Comparison of ENCODE assay signal across 1 mouse cellular context in the genomic region with DNA sequence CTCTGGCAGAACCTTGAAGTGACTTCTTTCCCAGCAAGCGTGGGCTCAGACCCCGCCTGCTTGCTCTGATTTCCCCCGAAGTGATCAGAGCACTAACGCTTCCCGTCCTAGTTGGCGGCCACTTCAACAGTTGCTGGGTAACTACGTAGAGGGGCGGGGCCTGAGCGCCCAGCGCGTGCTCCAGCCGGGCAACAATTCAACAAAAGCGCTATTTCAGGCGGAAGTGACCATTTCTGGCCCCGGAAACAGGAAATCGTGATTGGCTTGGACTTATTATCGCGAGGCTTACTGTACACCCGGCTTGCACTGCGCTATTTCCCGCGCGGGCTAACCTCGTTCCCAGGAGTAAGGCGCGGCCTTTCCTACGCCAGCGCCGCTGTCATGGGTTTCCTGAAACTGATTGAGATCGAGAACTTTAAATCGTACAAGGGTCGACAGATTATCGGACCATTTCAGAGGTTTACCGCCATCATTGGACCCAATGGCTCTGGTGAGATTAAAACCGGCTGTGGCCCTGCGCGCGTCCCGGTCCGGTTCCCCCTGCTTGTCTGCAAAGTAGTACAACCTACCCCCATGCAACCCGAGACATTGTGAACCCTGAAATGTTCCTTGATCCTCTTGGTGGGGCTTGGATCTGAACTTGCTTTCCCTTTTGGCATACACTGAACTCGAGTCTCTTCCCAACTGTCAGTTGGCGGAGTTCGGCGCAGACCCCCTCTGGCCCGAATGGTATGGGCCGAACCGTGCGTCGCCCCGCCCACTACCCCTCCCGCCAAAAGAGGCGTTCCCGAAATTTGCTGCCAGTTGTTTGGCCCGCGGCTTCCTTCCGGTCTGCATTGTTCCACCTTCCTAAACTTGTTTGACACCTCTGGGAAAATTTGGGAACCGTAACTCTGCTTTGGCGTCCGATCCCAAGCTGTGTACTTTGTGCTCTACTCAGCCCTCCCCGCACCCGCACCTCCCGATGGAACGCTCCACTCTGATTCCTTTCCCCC.
TF ChIP-seq lines count a peak whose summit lies in the region.

A gene (minus strand): TSS at position 145 of the 995 bp plus-strand sequence.
A gene (plus strand): TSS at position 278 of the 995 bp plus-strand sequence.

TF ChIP-seq in CH12.LX, 34 proteins besides CTCF, POLR2A, EP300 and RAD21 (continued from another document):
- peak; percentile 72 for TF ChIP-seq NRF1 (IDR thresholded peaks at IDR 0.05; ENCODE audit: low read depth, low read length)
- peak; percentile 62; the same call in 1 of the 2 replicates for TF ChIP-seq TCF12 (IDR thresholded peaks at IDR 0.05; ENCODE audit: low read depth, low read length)
- TF ChIP-seq ZKSCAN1 (IDR thresholded peaks at IDR 0.05; ENCODE audit: borderline replicate concordance, low read depth, low read length): no peak
- TF ChIP-seq E2F4 (IDR thresholded peaks at IDR 0.05; ENCODE audit: insufficient replicate concordance, low read depth, low read length): peak; percentile 94; the same call in 1 of the 2 replicates
- no peak for TF ChIP-seq MAZ (IDR thresholded peaks at IDR 0.05; ENCODE audit: low read depth, low read length)
- peak; percentile 98 for TF ChIP-seq CHD2 (IDR thresholded peaks at IDR 0.05; ENCODE audit: low read length)
- TF ChIP-seq TBP (conservative IDR thresholded peaks at IDR 0.05; ENCODE audit: low read depth, low read length): 0 out of 2 replicates have a peak, but pooled peaks have one; percentile 59
- TF ChIP-seq JUND (conservative IDR thresholded peaks at IDR 0.05; ENCODE audit: low read depth, low read length): no peak
- peak; percentile 86 for TF ChIP-seq HCFC1 (IDR thresholded peaks at IDR 0.05; ENCODE audit: low read depth, low read length)
- TF ChIP-seq MAFK (IDR thresholded peaks at IDR 0.05; ENCODE audit: insufficient replicate concordance, low read length): no peak
- 0 out of 2 replicates have a peak, but pooled peaks have one; percentile 62 for TF ChIP-seq POLR2AphosphoS2 (IDR thresholded peaks at IDR 0.05; ENCODE audit: low read depth, low read length)
- peak; percentile 89; the same call in 1 of the 2 replicates for TF ChIP-seq MAX (IDR thresholded peaks at IDR 0.05; ENCODE audit: low read length)
- TF ChIP-seq USF1 (IDR thresholded peaks at IDR 0.05; ENCODE audit: low read depth, low read length): no peak
- no peak for TF ChIP-seq ZC3H11A (IDR thresholded peaks at IDR 0.05; ENCODE audit: low read depth, low read length)
- no peak for TF ChIP-seq PAX5 (IDR thresholded peaks at IDR 0.05; ENCODE audit: low read length)
- peak; percentile 79; the same call in 1 of the 2 replicates for TF ChIP-seq ZMIZ1 (IDR thresholded peaks at IDR 0.05; ENCODE audit: low read depth, low read length)
- 0 out of 2 replicates have a peak, but pooled peaks have one; percentile 26 for TF ChIP-seq ETS1 (conservative IDR thresholded peaks at IDR 0.05; ENCODE audit: low read depth, low read length)
- peak; percentile 58 for TF ChIP-seq BHLHE40 (IDR thresholded peaks at IDR 0.05; ENCODE audit: low read depth, low read length)
- TF ChIP-seq SIN3A (IDR thresholded peaks at IDR 0.05; ENCODE audit: low read length): peak; percentile 87
- TF ChIP-seq RCOR1 (conservative IDR thresholded peaks at IDR 0.05; ENCODE audit: low read depth, low read length): no peak
